Mouse (Mus musculus): ENCODE results near the gene Gm28047. TPM values are rescaled to one million over a fixed set of nuclear protein-coding genes. Genes with fewer than 3 reads are reported as not detected.

Gm28047 gene
- polyA plus RNA-seq (2015; fragmentation: Illumina TruSeq; extraction: RNeasy Lipid Tissue Mini Kit (QIAGEN cat#74804); ENCODE audit: insufficient read depth, low read depth, low replicate concordance), result not detected

GRCm38 (mm10) chr15:102624970-102625686 lies at the start of gene Gm28047, which contains the start of gene Atf7:
TSS of gene Gm28047 (minus strand) at chr15:102625067.
TSS of gene Atf7 (minus strand) at chr15:102625464.

DNA sequence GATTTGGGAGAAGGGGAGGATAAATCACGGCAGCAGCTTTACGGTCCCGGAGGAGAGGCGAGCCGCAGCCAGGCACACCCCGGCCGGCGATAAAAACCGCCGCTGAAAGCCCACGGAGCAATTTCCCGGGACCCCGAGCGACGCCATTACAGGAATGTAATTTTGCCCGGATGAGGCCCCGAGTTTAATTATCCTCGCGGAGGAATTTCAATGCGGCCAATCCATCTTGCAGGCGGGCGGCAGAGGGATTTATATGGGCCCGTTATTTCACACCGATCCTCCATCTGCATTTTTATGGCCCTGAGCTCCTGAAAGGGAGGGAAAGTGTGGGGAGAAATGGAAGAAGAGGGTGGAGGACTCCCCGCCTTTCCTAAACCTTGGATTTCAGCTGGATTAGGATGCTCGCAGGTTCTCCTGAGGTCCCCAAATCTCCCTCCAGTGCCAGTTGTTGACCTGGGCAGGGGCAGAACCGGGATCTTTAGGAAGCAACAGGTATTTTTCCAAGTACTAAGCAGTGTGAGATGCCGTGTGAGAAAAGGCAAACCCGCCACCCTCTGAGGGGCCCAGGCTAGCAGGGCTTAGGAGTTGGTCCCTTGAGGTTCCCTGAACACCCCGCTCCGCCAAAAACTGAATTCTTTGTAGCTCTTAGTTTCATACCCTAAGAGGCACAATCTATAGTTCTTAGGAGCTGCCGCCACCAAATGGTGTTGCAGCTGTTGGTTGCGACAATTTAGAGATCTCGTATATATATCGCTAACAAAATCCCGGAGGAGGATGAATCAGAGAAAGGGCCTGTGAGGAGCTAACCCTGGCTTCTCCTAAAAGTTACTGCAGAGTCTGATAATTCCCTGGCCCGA lies 47.6 kb upstream of the Gm28047 start, which contains the start of gene Atp5g2:
Atp5g2 (minus strand) TSS at position 138 of the 857 bp plus-strand sequence.

DNA sequence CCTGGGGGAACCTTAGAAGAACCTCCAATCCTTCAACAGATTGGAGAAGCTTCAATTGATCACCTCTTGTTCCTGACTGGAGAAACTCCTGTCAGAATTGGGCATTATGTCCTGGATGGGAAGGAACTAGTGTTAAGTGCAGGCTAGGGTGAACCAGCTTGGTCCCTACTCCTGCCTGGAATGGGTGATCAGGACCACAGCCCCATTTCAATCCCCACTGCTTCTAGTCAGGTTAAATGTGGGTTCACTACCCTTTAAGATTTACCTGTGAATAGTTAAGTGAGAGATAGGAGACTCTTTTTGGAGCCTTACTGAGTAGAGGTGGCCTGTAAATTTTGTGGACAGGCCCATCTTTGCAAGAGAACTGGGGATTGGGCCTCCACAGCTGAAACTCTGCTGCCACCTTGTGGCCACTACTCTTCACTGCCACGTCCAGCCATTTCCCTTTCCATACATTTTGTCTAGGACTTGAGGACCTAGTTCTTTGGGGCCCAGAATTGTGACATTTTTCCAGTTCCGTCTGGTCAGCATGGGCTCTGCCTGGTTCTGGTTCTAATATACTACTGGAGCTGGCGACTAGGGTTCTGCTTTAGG lies 99.9 kb downstream of the Gm28047 start, which contains the start of gene Npff:
Npff (minus strand) TSS at position 51 of the 594 bp plus-strand sequence.

DNA sequence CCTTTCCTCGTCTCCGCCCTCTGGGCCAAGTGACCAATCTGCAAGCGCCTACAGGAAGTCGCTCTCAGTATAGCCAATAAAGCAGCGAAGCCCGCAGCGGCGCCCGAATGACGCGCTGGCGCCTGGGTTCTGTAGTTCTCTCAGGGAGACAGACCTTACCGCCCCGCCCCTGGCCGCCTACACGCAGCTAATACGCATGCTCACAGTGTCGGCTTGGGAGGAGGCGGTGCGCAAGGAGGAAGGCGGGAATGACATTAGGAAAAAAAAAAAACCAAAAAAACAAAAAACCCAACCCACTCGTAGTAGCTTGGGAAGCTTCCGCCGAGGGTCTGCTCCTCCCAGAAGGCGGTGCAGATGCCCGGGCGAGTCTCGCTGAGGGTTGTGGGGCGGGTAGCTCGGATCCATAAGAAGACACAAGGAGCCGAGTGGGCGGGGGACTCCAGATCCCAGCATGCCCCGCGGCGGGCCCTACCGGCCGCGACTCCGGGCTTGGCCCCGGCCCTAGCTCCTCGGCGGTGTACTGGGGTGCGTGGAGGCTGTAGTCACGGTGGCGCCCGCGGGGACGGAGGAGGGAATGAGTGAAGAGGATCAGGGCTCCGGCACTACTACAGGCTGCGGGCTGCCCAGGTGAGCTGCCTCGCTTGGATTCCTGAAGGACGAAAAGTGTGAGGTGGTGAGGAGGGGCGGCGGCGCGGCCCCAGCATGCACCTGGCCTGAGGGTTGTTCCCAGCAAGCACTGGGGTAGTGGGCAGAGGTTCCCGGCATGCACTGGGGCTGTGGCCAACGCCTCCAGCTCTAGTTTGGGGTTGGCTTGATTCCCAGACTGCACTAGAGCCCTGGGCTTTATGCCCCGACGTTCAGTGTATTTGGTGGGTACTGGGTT lies 106.7 kb downstream of the Gm28047 start, which contains the start of gene Tarbp2:
Tarbp2 (plus strand) TSS at position 217 of the 883 bp plus-strand sequence.

GRCm38 (mm10) chr15:102516728-102517404 lies 108.0 kb downstream of the Gm28047 start, which contains the start of gene Map3k12:
TSS of gene Map3k12 (minus strand) at chr15:102517064.

DNA sequence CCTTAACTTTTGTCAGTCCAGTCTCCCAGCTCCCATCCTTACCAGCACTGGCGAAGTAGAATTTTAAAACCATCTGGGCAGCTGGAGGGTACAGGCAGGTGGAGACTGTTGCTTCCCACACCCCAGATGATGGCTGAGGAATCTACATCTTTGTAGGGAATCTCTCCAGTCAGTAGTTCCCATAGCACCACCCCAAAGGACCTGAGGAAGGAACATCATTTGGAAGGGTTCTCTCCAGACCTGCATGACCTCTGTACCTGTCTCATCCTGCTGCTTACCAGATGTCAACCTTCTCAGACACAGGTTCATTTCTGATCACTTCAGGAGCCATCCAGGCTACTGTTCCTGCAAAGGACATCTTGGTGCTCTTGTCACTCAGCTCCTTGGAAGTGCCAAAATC lies 121.4 kb downstream of the Gm28047 start, which contains the start of gene Gm10337:
Gm10337 (plus strand) TSS at position 276 of the 400 bp plus-strand sequence.

Other genes starting within 250 kb of the Gm28047 start
- 6.9 TPM for gene Sp1, start 218.9 kb downstream of the Gm28047 start, polyA plus RNA-seq (2015; fragmentation: Illumina TruSeq; extraction: RNeasy Lipid Tissue Mini Kit (QIAGEN cat#74804); ENCODE audit: insufficient read depth, low read depth, low replicate concordance)
- gene Amhr2, start 179.7 kb downstream of the Gm28047 start, polyA plus RNA-seq (2015; fragmentation: Illumina TruSeq; extraction: RNeasy Lipid Tissue Mini Kit (QIAGEN cat#74804); ENCODE audit: insufficient read depth, low read depth, low replicate concordance), result 1.3 TPM
- gene Prr13, start 166.0 kb downstream of the Gm28047 start, polyA plus RNA-seq (2015; fragmentation: Illumina TruSeq; extraction: RNeasy Lipid Tissue Mini Kit (QIAGEN cat#74804); ENCODE audit: insufficient read depth, low read depth, low replicate concordance), result 31.0 TPM
- gene Pcbp2, start 154.5 kb downstream of the Gm28047 start, polyA plus RNA-seq (2015; fragmentation: Illumina TruSeq; extraction: RNeasy Lipid Tissue Mini Kit (QIAGEN cat#74804); ENCODE audit: insufficient read depth, low read depth, low replicate concordance), result 149 TPM
- gene Gm10337, start 121.3 kb downstream of the Gm28047 start, polyA plus RNA-seq (2015; fragmentation: Illumina TruSeq; extraction: RNeasy Lipid Tissue Mini Kit (QIAGEN cat#74804); ENCODE audit: insufficient read depth, low read depth, low replicate concordance), result not detected
- 5.1 TPM for gene Map3k12, start 108.0 kb downstream of the Gm28047 start, polyA plus RNA-seq (2015; fragmentation: Illumina TruSeq; extraction: RNeasy Lipid Tissue Mini Kit (QIAGEN cat#74804); ENCODE audit: insufficient read depth, low read depth, low replicate concordance)
- gene Tarbp2, start 106.9 kb downstream of the Gm28047 start, polyA plus RNA-seq (2015; fragmentation: Illumina TruSeq; extraction: RNeasy Lipid Tissue Mini Kit (QIAGEN cat#74804); ENCODE audit: insufficient read depth, low read depth, low replicate concordance), result 11.7 TPM
- gene Npff, start 100.1 kb downstream of the Gm28047 start, polyA plus RNA-seq (2015; fragmentation: Illumina TruSeq; extraction: RNeasy Lipid Tissue Mini Kit (QIAGEN cat#74804); ENCODE audit: insufficient read depth, low read depth, low replicate concordance), result 7.2 TPM
- 26.4 TPM for gene Atf7, start 397 bp upstream of the Gm28047 start, polyA plus RNA-seq (2015; fragmentation: Illumina TruSeq; extraction: RNeasy Lipid Tissue Mini Kit (QIAGEN cat#74804); ENCODE audit: insufficient read depth, low read depth, low replicate concordance)
- 69.4 TPM for gene Atp5g2, start 47.3 kb upstream of the Gm28047 start, polyA plus RNA-seq (2015; fragmentation: Illumina TruSeq; extraction: RNeasy Lipid Tissue Mini Kit (QIAGEN cat#74804); ENCODE audit: insufficient read depth, low read depth, low replicate concordance)
- gene Calcoco1, start 97.1 kb upstream of the Gm28047 start, polyA plus RNA-seq (2015; fragmentation: Illumina TruSeq; extraction: RNeasy Lipid Tissue Mini Kit (QIAGEN cat#74804); ENCODE audit: insufficient read depth, low read depth, low replicate concordance), result 18.2 TPM

Data from pancreas, adult 10 weeks (tissue).